Mouse (Mus musculus): Measurements from ENCODE around the gene Pln. TPM values are rescaled to one million over a fixed set of nuclear protein-coding genes. Genes with fewer than 3 reads are reported as not detected.

Gene Pln
- 2.1 and 2.6 TPM in 2 replicates for polyA plus RNA-seq (2016; fragmentation: Nextera tagmentation; extraction: Ambion mirVana)

DNA sequence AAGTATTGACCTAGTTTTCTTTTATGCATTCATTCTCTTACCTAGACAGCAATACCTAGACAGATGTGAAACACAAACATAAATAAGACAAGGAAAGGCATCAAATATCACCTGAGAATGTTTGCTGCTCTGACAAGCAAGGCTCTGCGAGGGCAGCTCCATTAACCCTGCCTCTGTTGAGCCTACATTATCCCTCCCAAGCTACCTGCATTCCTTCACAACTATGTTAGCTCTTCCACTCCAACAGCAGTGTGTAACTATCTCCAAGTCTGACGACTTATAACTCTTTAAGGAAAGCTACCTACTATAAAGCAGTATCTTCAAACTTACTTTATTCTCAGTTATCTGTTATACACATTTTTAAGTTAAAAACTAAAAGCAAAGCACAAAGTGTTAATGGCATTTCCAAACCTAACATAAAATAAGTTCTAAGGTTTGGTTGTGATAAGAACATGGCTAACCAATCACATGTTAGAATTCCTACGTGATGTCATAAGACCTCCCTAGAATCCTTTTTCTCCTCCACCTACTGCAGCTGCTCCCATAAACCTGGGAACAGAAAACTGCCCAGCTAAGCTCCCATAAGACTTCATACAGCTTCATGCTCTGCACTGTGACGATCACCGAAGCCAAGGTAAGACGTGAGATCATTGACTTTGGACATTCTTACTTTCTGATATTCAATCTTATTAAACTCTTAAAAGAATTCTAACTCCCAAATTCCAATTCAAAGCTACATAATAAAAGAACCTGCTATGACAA lies at the start of gene Pln:
Gene Pln (plus strand): TSS at position 506 of the 762 bp plus-strand sequence.
- H3K4me3 ChIP-seq: no peak within 1 kb of the TSS
- H3K4me1 ChIP-seq: no peaks in the 10 kb centered on the region
- H3K27me3 ChIP-seq: no peaks in the 10 kb centered on the region
- 82% methylated on average over 6 of the region's 6 CpGs for WGBS
- H3K36me3 ChIP-seq: no peaks in the 10 kb centered on the region
- H3K9ac ChIP-seq: no peak within 1 kb of the TSS
- ATAC-seq (ENCODE audit: low FRiP score): no peak
- H3K9me3 ChIP-seq (replicated peaks): no peaks in the 10 kb centered on the region
- H3K4me2 ChIP-seq (replicated peaks): no peak within 1 kb of the TSS
- H3K27ac ChIP-seq: no peak within 1 kb of the TSS

DNA sequence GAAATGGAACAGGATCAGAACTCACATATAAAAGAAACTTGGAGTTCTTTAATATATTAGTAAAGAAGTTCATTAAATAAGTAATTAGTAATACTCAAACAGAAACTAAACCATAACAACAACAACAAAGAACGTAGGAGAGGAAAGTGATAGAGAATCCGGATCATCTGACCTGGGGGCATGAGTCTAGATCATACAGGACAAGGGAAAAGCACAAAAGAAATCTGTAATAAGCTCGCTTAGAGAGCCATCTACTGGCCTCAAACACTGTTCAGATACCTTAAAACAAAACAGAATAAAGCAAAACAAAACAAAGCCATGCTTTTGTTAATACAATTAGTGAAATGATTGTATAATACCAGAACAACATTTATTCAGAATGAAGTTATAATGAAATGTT lies 31.6 kb upstream of the Pln start:
- no peaks in the 10 kb centered on the region for H3K4me1 ChIP-seq
- H3K36me3 ChIP-seq: peaks cover 4% of the 10 kb centered on the region; the same call in 1 of the 2 replicates
- no peak overlapping the region for H3K4me2 ChIP-seq (replicated peaks)
- H3K27me3 ChIP-seq: no peaks in the 10 kb centered on the region
- H3K4me3 ChIP-seq: no peak overlapping the region
- H3K27ac ChIP-seq: no peak overlapping the region
- no peak overlapping the region for H3K9ac ChIP-seq
- peak; percentile 71; the same call in 1 of the 2 replicates for ATAC-seq (ENCODE audit: low FRiP score)
- 42% methylated on average over 3 of the region's 3 CpGs for WGBS
- no peaks in the 10 kb centered on the region for H3K9me3 ChIP-seq (replicated peaks)

DNA sequence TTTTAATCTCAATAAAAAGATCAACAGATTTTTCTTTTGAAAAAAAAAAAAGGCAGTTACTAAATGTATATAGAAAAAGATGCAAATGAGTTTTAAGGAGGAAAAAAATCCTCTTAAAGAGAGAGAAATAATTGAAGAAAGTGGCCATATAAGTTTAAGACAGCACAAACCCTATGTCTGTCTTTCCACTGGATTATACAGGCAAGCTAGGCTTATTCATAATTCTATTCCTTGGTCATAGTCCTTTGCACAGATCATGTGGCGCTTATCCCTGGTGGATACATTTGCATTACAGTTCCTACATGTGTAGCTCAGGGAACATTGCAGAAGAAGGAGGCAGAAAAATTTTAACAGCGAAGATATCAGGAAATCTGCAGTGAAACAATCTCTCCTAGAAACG lies 30.8 kb upstream of the Pln start:
- H3K9ac ChIP-seq: no peak overlapping the region
- no peak overlapping the region for H3K4me3 ChIP-seq
- H3K27me3 ChIP-seq: no peaks in the 10 kb centered on the region
- H3K36me3 ChIP-seq: no peaks in the 10 kb centered on the region
- no peaks in the 10 kb centered on the region for H3K4me1 ChIP-seq
- no peak for ATAC-seq (ENCODE audit: low FRiP score)
- H3K4me2 ChIP-seq (replicated peaks): no peak overlapping the region
- H3K9me3 ChIP-seq (replicated peaks): no peaks in the 10 kb centered on the region
- no peak overlapping the region for H3K27ac ChIP-seq
- WGBS: 95% methylated on average over 3 of the region's 3 CpGs

DNA sequence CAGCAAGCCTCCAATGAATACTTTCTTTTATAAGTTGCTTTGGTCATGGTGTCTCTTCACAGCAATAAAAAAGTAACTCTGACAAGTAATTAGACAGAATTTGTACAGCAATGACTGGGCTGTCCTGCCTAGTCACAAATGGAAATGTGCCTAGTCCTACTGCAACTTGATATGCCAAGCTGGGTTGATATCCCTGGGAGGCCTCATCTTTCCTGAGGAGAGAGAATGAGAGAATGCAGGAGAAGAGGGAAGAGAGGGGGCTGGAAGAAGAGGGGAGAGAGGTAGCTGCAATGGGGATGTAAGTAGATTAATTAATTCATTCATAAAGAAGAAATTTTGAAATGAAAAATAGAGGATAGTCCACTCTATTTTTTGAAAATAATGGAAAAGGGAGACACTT lies 14.1 kb upstream of the Pln start:
- Histone ChIP-seq H3K4me3 (no peak overlapping the region), H3K36me3 (no peaks in the 10 kb centered on the region), H3K9ac (no peak overlapping the region), H3K9me3 (replicated peaks) (no peaks in the 10 kb centered on the region), H3K4me2 (replicated peaks) (no peak overlapping the region), H3K27me3 (no peaks in the 10 kb centered on the region), H3K4me1 (no peaks in the 10 kb centered on the region), H3K27ac (no peak overlapping the region)
- ATAC-seq (ENCODE audit: low FRiP score): no peak

DNA sequence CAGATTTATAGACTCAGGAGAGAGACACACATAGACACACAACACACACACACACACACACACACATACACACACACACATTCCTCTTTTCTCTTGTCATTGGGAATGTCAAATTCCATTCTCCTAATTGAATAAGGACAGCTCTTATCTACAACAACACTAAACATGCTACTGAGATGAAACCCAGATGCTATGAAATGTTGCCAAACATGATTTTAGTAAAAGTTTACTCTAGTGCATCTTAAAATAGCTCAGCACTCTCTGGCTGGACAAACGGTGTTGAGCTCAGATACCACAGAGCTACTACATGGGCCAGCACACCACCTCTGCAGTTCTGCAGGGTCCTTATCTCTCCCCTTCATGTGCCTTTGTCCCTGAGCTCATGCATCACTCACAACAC lies 12.8 kb upstream of the Pln start:
- ATAC-seq (ENCODE audit: low FRiP score): no peak
- Histone ChIP-seq H3K4me1 (no peaks in the 10 kb centered on the region), H3K27me3 (no peaks in the 10 kb centered on the region), H3K4me2 (replicated peaks) (no peak overlapping the region), H3K36me3 (no peaks in the 10 kb centered on the region), H3K9me3 (replicated peaks) (no peaks in the 10 kb centered on the region), H3K9ac (no peak overlapping the region), H3K4me3 (no peak overlapping the region), H3K27ac (no peak overlapping the region)
- 66% methylated on average over 1 of the region's 1 CpGs for whole genome bisulfite sequencing

DNA sequence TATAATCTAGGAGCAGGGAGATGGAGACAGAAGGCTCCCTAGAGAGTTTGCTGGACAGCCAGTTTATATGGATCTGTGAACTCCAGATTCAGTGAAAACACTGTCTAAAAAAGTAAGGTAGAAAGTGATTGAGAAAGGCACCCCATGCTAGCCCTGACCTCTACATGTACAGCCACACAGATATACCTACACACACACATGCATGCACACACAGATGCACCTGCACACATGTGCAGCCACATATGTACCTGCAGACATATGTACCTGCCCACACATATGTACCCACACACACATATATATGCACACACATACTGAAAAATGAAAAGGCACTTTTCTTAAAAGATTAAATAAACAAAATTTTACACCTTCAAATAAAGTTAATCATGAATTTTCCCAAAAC lies 11.1 kb upstream of the Pln start:
- Histone ChIP-seq H3K9ac (no peak overlapping the region), H3K27me3 (no peaks in the 10 kb centered on the region), H3K4me1 (no peaks in the 10 kb centered on the region), H3K36me3 (no peaks in the 10 kb centered on the region), H3K27ac (no peak overlapping the region), H3K4me3 (no peak overlapping the region), H3K4me2 (replicated peaks) (no peak overlapping the region), H3K9me3 (replicated peaks) (no peaks in the 10 kb centered on the region)
- ATAC-seq (ENCODE audit: low FRiP score): 0 out of 2 replicates have a peak, but pooled peaks have one; percentile 54

DNA sequence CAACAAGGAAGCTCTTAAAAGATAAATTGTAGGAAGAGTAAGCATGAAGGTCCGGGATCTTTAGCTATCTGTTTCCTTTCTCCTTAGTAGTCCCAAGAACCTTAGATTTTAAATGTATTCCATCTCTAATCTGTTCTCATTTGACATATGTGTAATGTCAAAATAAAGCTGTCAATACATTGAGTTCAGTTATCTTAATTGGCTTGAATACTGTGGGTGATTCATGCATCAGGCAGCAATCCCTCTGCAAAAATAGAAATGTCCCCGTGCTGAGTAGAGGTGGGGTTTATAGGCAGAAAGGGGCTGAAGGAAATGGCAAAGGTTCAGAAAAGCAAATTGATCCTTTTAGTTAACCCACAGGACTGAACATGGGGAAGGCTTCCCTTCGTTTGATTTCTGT lies 8.2 kb upstream of the Pln start:
- no peak for ATAC-seq (ENCODE audit: low FRiP score)
- WGBS: 84% methylated on average over 3 of the region's 3 CpGs

DNA sequence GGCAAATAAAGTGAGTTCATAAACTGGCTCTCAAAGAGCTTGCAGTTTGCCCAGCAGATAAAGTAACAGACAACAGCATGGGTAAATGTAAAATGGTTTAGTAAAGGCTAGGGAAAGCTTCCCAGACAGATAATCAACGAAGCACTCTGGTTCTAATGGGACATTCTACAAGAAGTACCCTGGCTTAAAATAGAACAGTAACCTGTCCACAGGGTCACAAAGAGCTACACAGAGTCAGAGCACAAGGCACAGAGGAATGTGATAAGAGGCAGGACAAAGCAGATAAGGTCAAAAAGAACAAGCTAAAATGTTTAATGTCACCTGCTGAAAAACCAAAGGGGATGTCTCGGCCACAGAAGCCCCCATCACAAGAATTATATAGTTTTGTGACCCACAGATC lies 4.7 kb upstream of the Pln start:
- Histone ChIP-seq H3K4me3 (no peak overlapping the region), H3K27ac (no peak overlapping the region), H3K9ac (no peak overlapping the region), H3K27me3 (no peaks in the 10 kb centered on the region), H3K36me3 (no peaks in the 10 kb centered on the region), H3K9me3 (replicated peaks) (no peaks in the 10 kb centered on the region), H3K4me2 (replicated peaks) (no peak overlapping the region), H3K4me1 (no peaks in the 10 kb centered on the region)
- ATAC-seq (ENCODE audit: low FRiP score): no peak
- 85% methylated on average over 2 of the region's 2 CpGs for WGBS

More for the DNA sequence above, 8.2 kb upstream of the Pln start:
- no peaks in the 10 kb centered on the region for H3K36me3 ChIP-seq
- H3K27me3 ChIP-seq: no peaks in the 10 kb centered on the region
- no peak overlapping the region for H3K4me2 ChIP-seq (replicated peaks)
- no peaks in the 10 kb centered on the region for H3K9me3 ChIP-seq (replicated peaks)
- no peak overlapping the region for H3K9ac ChIP-seq
- no peaks in the 10 kb centered on the region for H3K4me1 ChIP-seq
- H3K27ac ChIP-seq: no peak overlapping the region
- no peak overlapping the region for H3K4me3 ChIP-seq

DNA sequence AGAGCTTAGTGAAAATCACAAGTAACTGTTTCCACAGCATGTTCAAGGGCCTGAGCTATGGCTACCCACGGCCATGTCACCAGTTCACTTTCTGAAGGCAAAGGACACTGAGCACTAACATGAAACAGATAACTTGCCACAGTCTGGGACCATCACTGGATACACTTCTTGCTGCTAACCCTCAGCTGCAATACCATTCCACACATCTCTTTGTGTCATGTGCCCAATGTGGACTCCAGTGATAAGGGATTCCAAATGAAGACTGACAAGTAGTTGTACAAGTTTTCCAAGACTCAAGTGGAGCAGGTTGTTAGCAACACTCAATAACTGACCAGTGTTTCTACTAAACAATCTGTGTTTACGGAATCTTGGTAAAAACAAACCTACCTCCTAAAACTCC lies 2.2 kb upstream of the Pln start:
- Histone ChIP-seq H3K9ac (no peak overlapping the region), H3K27me3 (no peaks in the 10 kb centered on the region), H3K4me2 (replicated peaks) (no peak overlapping the region), H3K9me3 (replicated peaks) (no peaks in the 10 kb centered on the region), H3K27ac (no peak overlapping the region), H3K4me1 (no peaks in the 10 kb centered on the region), H3K36me3 (no peaks in the 10 kb centered on the region), H3K4me3 (no peak overlapping the region)
- no peak for ATAC-seq (ENCODE audit: low FRiP score)
- WGBS: 85% methylated on average over 2 of the region's 2 CpGs

DNA sequence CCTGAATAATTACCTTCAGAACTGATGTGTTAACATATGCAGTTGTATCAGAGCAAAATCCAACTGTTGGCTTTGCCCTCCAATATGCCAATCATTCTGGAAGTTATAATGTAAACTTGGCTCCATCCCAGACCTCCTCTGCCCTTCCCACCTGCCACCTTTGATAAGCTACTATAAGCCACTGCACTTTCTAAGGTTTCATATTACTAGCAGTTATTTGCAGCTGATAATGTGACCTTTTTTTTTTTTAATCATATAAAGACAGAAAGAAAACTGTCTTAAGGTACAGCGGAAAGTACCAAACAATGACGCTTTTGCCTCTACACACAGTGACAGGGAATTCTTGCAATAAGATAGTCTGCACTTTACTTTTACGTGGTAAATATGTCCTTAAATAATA lies 1.5 kb upstream of the Pln start:
- 95% methylated on average over 3 of the region's 3 CpGs for WGBS
- no peaks in the 10 kb centered on the region for H3K4me1 ChIP-seq
- H3K27me3 ChIP-seq: no peaks in the 10 kb centered on the region
- no peak for ATAC-seq (ENCODE audit: low FRiP score)
- no peak overlapping the region for H3K4me3 ChIP-seq
- no peak overlapping the region for H3K27ac ChIP-seq
- H3K36me3 ChIP-seq: no peaks in the 10 kb centered on the region
- H3K4me2 ChIP-seq (replicated peaks): no peak overlapping the region
- no peaks in the 10 kb centered on the region for H3K9me3 ChIP-seq (replicated peaks)
- H3K9ac ChIP-seq: no peak overlapping the region

DNA sequence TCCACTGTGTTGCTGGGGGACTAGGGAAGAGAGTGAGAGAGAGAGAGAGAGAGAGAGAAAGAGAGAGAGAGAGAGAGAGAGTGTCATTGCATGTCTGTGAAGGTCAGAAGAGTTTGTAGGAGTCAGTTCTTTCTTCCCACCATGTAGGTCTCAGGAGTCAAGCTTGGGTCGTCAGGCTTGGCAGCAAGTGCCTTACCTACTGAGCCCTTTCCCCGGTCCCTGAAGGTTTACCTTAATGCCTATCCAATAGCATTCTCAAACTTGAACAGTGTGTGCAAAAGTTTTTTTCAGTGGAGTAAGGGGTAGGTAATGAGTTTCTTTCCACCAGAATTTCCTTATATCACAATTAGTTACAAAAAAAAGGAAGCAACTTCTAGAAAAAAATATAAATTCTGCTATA lies 1.6 kb downstream of the Pln start:
- H3K27ac ChIP-seq: no peak overlapping the region
- ATAC-seq (ENCODE audit: low FRiP score): no peak

DNA sequence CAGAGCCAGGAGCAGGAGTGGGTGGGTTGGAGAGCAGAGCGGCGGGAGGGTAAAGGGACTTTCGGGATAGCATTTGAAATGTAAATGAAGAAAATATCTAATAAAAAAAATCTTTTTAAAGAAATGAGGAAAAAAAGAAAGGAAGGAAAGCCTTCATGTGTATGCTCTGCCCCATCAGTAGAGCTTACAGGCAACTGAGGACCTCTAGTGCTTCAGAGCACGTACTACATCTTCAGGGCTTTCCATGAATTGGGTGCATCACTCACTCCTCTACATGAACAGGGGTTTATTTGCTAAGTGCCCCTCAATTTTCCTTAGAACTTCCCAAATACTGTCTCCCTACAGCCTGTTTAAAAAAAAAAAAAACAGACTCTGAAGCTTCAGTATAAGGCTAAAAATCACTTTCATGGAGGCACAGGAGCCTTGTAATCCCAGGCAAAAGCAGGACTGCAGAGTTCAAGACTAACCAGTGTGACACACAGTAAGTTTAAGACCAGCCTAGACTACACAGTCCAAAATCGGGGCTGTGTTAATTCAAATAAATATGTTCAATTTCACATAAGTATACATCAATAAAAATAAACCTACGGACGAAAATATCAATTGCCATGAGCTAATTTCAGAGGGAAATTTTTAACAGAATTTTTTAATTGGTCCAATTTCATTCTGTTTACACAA lies 4.0 kb downstream of the Pln start:
- Histone ChIP-seq H3K9ac (no peak overlapping the region), H3K4me2 (replicated peaks) (no peak overlapping the region), H3K36me3 (no peaks in the 10 kb centered on the region), H3K4me1 (no peaks in the 10 kb centered on the region), H3K4me3 (no peak overlapping the region), H3K27me3 (no peaks in the 10 kb centered on the region), H3K9me3 (replicated peaks) (no peaks in the 10 kb centered on the region), H3K27ac (no peak overlapping the region)
- ATAC-seq (ENCODE audit: low FRiP score): no peak
- 78% methylated on average over 7 of the region's 7 CpGs for WGBS

More for the DNA sequence above, 1.6 kb downstream of the Pln start:
- no peaks in the 10 kb centered on the region for H3K9me3 ChIP-seq (replicated peaks)
- WGBS: 66% methylated on average over 2 of the region's 2 CpGs
- no peaks in the 10 kb centered on the region for H3K27me3 ChIP-seq
- H3K36me3 ChIP-seq: no peaks in the 10 kb centered on the region
- H3K4me2 ChIP-seq (replicated peaks): no peak overlapping the region
- H3K9ac ChIP-seq: no peak overlapping the region
- no peak overlapping the region for H3K4me3 ChIP-seq
- H3K4me1 ChIP-seq: no peaks in the 10 kb centered on the region

DNA sequence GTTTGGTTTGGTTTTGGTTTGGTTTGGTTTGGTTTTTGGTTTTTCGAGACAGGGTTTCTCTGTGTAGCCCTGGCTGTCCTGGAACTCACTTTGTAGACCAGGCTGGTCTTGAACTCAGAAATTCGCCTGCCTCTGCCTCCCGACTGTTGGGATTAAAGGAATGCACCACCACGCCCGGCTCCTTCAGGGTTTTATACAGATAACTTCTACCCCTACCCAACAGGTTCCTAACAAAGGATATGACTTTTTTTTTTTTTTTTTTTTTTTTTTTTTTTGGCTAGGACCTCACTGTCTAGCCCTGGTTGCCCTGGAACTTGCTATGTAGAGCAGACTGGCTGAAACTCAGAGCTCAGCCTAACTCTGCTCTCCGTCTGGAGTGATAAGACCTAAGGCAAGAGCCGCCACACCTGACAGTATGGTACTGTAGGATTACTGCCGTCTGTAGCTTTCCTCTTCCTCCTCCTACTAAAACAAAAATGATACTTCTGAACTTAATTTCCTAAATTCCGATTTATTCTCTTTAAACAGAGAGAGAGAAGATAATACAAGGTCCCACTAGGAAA lies 4.8 kb downstream of the Pln start:
- Histone ChIP-seq H3K4me3 (no peak overlapping the region), H3K4me1 (no peaks in the 10 kb centered on the region), H3K9ac (no peak overlapping the region), H3K4me2 (replicated peaks) (no peak overlapping the region), H3K27ac (no peak overlapping the region), H3K36me3 (no peaks in the 10 kb centered on the region), H3K27me3 (no peaks in the 10 kb centered on the region), H3K9me3 (replicated peaks) (no peaks in the 10 kb centered on the region)
- WGBS: 89% methylated on average over 9 of the region's 9 CpGs
- no peak for ATAC-seq (ENCODE audit: low FRiP score)
